ENCODE assay signal across 15 mouse cellular contexts in genomic region chr5:140177582-140177981, GRCm38 (mm10).
"Had no signal": no experiment of that assay in that cellular context is flagged by ENCODE, and none has a peak within 500 bp of the region (broad histone marks: within the 10 kb centered on the region; RNA-seq: fewer than 3 reads in every experiment).

No protein-coding gene starts in this region.

- H3K4me3 ChIP-seq: limb, embryonic 12.5 days; limb, embryonic 15.5 days; midbrain, embryonic 12.5 days; midbrain, embryonic 15.5 days had no signal

- H3K27me3 ChIP-seq: limb, embryonic 12.5 days; limb, embryonic 15.5 days; midbrain, embryonic 12.5 days; midbrain, embryonic 15.5 days had no signal

- ATAC-seq: intestine, postnatal 0 days; liver, postnatal 0 days; lung, postnatal 0 days; midbrain, embryonic 15.5 days had no signal

- H3K9me3 ChIP-seq: limb, embryonic 12.5 days; limb, embryonic 15.5 days; midbrain, embryonic 12.5 days; midbrain, embryonic 15.5 days had no signal

- H3K9ac ChIP-seq: limb, embryonic 12.5 days; limb, embryonic 15.5 days; liver, embryonic 14.5 days; liver, postnatal 0 days; lung, embryonic 14.5 days; midbrain, embryonic 12.5 days; midbrain, embryonic 15.5 days had no signal

- H3K4me2 ChIP-seq: limb, embryonic 12.5 days; limb, embryonic 15.5 days; liver, embryonic 11.5 days; lung, embryonic 14.5 days; midbrain, embryonic 12.5 days; midbrain, embryonic 15.5 days had no signal

- DNase-seq: liver, postnatal 0 days; right cerebral cortex, adult 18-20 months; right cerebral cortex, postnatal 25 days; thymus, adult 18-20 months; thymus, postnatal 36 days had no signal

- H3K36me3 ChIP-seq: limb, embryonic 12.5 days; limb, embryonic 15.5 days; midbrain, embryonic 12.5 days; midbrain, embryonic 15.5 days had no signal

- H3K27ac ChIP-seq: limb, embryonic 12.5 days; limb, embryonic 15.5 days; liver, embryonic 14.5 days; macrophage; midbrain, embryonic 12.5 days; midbrain, embryonic 15.5 days had no signal
